Mouse (Mus musculus): ENCODE results near the gene Ldlrad2. TPM values are rescaled to one million over a fixed set of nuclear protein-coding genes. Genes with fewer than 3 reads are reported as not detected.

Ldlrad2 gene
- polyA plus RNA-seq, 1 experiment from 2014 or later, result not detected

DNA sequence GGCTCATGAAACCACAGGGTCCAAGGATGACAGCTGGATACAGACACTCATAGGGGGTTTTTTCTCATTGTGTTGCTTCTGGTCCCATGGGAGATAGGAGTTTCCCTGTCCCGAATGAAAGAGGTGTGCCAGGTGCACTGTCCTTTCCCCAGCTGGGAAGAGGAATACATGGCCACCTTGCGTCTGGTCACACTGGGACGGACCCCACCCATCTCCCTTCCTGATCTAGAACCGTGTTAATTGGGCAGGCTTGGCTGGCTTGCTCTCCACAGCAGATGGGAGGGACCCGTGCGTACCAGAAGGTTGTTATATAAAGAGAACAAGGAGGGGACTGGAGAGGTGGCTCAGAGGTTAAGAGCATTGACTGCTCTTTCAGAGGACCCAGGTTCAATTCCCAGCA, 46.5 kb downstream of the Ldlrad2 start:
- WGBS, result 86% methylated on average over 6 of the region's 6 CpGs
- no peak for DNase-seq (ENCODE audit: low spot score)
- Histone ChIP-seq H3K4me2 (ENCODE audit: low read depth) (no peak overlapping the region), H3K4me1 (ENCODE audit: control insufficient read depth, insufficient read depth, low read length) (no peaks in the 10 kb centered on the region), H3K4me3 (ENCODE audit: low read depth, low read length) (no peak overlapping the region), H3K36me3 (ENCODE audit: control insufficient read depth, insufficient read depth, low read length) (no peaks in the 10 kb centered on the region), H3K27ac (ENCODE audit: low read depth, low read length) (no peak overlapping the region), H3K27me3 (ENCODE audit: control insufficient read depth, insufficient read depth, low read length) (no peaks in the 10 kb centered on the region), H3K9ac (ENCODE audit: low read length) (no peak overlapping the region), H3K9me3 (ENCODE audit: control insufficient read depth, low read length) (no peaks in the 10 kb centered on the region)
- ATAC-seq (ENCODE audit: insufficient read depth, low FRiP score, low TSS enrichment), result no peak

DNA sequence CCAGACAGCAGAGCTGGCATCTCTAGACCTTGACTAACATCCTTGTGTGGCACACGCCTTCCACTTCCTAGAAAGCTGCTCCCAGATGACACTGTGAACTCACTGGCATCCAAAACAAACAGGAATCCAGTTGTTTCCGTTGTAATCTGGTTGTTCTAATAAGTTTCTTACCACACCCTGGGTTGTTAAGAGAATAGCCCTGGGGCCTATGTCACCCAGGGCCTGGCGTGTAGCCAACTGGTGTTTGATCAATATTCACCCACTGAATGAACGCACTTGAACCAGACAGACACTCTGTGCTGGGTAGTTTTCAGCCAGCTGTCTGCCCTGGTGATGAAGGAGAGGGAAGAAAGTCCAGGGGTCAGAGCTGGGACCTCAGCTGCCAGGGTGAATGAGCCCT, 47.0 kb downstream of the Ldlrad2 start:
- H3K4me2 ChIP-seq (ENCODE audit: low read depth), result no peak overlapping the region
- DNase-seq (ENCODE audit: low spot score) (no peak), ATAC-seq (ENCODE audit: insufficient read depth, low FRiP score, low TSS enrichment) (no peak)
- H3K9ac ChIP-seq (ENCODE audit: low read length), result no peak overlapping the region
- H3K36me3 ChIP-seq (ENCODE audit: control insufficient read depth, insufficient read depth, low read length), result 0 out of 2 replicates have a peak, but pooled peaks cover 2% of the 10 kb centered on the region
- H3K4me1 ChIP-seq (ENCODE audit: control insufficient read depth, insufficient read depth, low read length), result no peaks in the 10 kb centered on the region
- WGBS, result 78% methylated on average over 4 of the region's 4 CpGs
- H3K9me3 ChIP-seq (ENCODE audit: control insufficient read depth, low read length), result no peaks in the 10 kb centered on the region
- no peak overlapping the region for H3K4me3 ChIP-seq (ENCODE audit: low read depth, low read length)
- H3K27ac ChIP-seq (ENCODE audit: low read depth, low read length), result no peak overlapping the region
- no peaks in the 10 kb centered on the region for H3K27me3 ChIP-seq (ENCODE audit: control insufficient read depth, insufficient read depth, low read length)

DNA sequence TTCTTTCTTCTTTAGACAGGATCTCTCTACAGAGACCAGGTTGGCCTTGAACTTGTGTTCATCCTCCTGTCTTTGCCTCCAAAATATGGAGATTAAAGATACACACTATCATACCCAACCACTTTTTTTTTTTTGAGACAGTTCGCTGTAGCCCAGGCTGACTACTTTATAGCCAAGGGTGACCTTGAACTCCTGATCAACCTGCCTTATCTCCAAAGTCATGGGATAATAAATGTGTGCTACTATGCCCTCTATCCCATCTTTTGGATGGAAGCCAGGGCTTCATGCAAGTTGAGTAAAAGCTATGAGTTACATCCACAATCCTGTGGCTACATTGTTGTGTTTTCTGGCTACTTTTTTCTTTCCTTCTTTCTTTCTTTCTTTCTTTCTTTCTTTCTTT, 48.9 kb downstream of the Ldlrad2 start:
- no peak for DNase-seq (ENCODE audit: low spot score)
- H3K36me3 ChIP-seq (ENCODE audit: control insufficient read depth, insufficient read depth, low read length), result peaks cover 2% of the 10 kb centered on the region; the same call in 1 of the 2 replicates
- no peak overlapping the region for H3K27ac ChIP-seq (ENCODE audit: low read depth, low read length)
- no peaks in the 10 kb centered on the region for H3K9me3 ChIP-seq (ENCODE audit: control insufficient read depth, low read length)
- no peaks in the 10 kb centered on the region for H3K27me3 ChIP-seq (ENCODE audit: control insufficient read depth, insufficient read depth, low read length)
- no peak overlapping the region for H3K4me2 ChIP-seq (ENCODE audit: low read depth)
- WGBS, result 95% methylated on average over 1 of the region's 1 CpGs
- no peaks in the 10 kb centered on the region for H3K4me1 ChIP-seq (ENCODE audit: control insufficient read depth, insufficient read depth, low read length)
- no peak overlapping the region for H3K9ac ChIP-seq (ENCODE audit: low read length)
- H3K4me3 ChIP-seq (ENCODE audit: low read depth, low read length), result no peak overlapping the region
- ATAC-seq (ENCODE audit: insufficient read depth, low FRiP score, low TSS enrichment), result no peak

Small RNAs within 50 kb of the gene (microRNA-seq; reads per million reads assigned to microRNA genes)
- gene Mir7018, result not detected

Other genes with a start within 250 kb of the Ldlrad2 start
- 722 and 745 TPM in 2 replicates for gene Cdc42, start 216.8 kb downstream of the Ldlrad2 start, polyA plus RNA-seq (2014; fragmentation: Nextera tagmentation; extraction: Ambion mirVana)
- gene Cela3a, start 164.8 kb downstream of the Ldlrad2 start, polyA plus RNA-seq (2014; fragmentation: Nextera tagmentation; extraction: Ambion mirVana), result not detected in 2 replicates
- gene Cela3b, start 144.0 kb downstream of the Ldlrad2 start, polyA plus RNA-seq (2014; fragmentation: Nextera tagmentation; extraction: Ambion mirVana), result not detected in 2 replicates
- not detected in 2 replicates for gene 1700013G24Rik, start 121.3 kb downstream of the Ldlrad2 start, polyA plus RNA-seq (2014; fragmentation: Nextera tagmentation; extraction: Ambion mirVana)
- 18.6 and 21.5 TPM in 2 replicates for gene Hspg2, start 105.8 kb downstream of the Ldlrad2 start, polyA plus RNA-seq (2014; fragmentation: Nextera tagmentation; extraction: Ambion mirVana)
- gene Usp48, start 19.2 kb upstream of the Ldlrad2 start, polyA plus RNA-seq (2014; fragmentation: Nextera tagmentation; extraction: Ambion mirVana), result 84.6 and 91.9 TPM in 2 replicates
- gene Rap1gap, start 90.2 kb upstream of the Ldlrad2 start, polyA plus RNA-seq (2014; fragmentation: Nextera tagmentation; extraction: Ambion mirVana), result 7.5 and 10.0 TPM in 2 replicates
- gene Alpl, start 221.8 kb upstream of the Ldlrad2 start, polyA plus RNA-seq (2014; fragmentation: Nextera tagmentation; extraction: Ambion mirVana), result 8.2 and 12.3 TPM in 2 replicates

Data from neural tube, embryonic 11.5 days (tissue).